Mouse (Mus musculus): ENCODE results near the gene Nacad. TPM values are rescaled to one million over a fixed set of nuclear protein-coding genes. Genes with fewer than 3 reads are reported as not detected.
A peak's percentile ranks its signal among the peaks of the same experiment; 100 is the strongest.

The Nacad gene
- polyA plus RNA-seq, 1 experiment from 2014 or later: 44.3 TPM

GRCm38 (mm10) chr11:6615250-6616205, 9.7 kb upstream of the Nacad start:
- Histone ChIP-seq H3K4me3 (ENCODE audit: low read depth, low read length) (no peak overlapping the region), H3K9ac (ENCODE audit: low read depth, low read length) (no peak overlapping the region), H3K36me3 (ENCODE audit: control insufficient read depth, insufficient read depth, low read length) (peaks cover 32% of the 10 kb centered on the region), H3K27me3 (ENCODE audit: control insufficient read depth, insufficient read depth, low read length) (no peaks in the 10 kb centered on the region), H3K27ac (ENCODE audit: low read depth, low read length) (no peak overlapping the region), H3K4me1 (replicated peaks; ENCODE audit: control insufficient read depth, insufficient read depth, low read length) (no peaks in the 10 kb centered on the region), H3K9me3 (ENCODE audit: control insufficient read depth, low read length) (no peaks in the 10 kb centered on the region), H3K4me2 (replicated peaks; ENCODE audit: low read depth, low read length) (no peak overlapping the region)
- no peak for DNase-seq (ENCODE audit: low spot score)
- ATAC-seq (ENCODE audit: low FRiP score): no peak
- whole genome bisulfite sequencing: 95% methylated on average over 12 of the region's 12 CpGs

- no peaks in the 10 kb centered on the region for H3K36me3 ChIP-seq (ENCODE audit: control insufficient read depth, insufficient read depth, low read length)
- peaks cover 4% of the 10 kb centered on the region for H3K27me3 ChIP-seq (ENCODE audit: control insufficient read depth, insufficient read depth, low read length)
- WGBS: 12% methylated on average over 13 of the region's 13 CpGs
- peak overlapping the region; percentile 57 for H3K4me2 ChIP-seq (replicated peaks; ENCODE audit: low read depth, low read length)
- DNase-seq (ENCODE audit: low spot score) (peak; percentile 47), ATAC-seq (ENCODE audit: low FRiP score) (peak; percentile 0; the same call in 1 of the 2 replicates)
- H3K4me1 ChIP-seq (replicated peaks; ENCODE audit: control insufficient read depth, insufficient read depth, low read length): peaks cover 5% of the 10 kb centered on the region
- peak overlapping the region; percentile 85 for H3K27ac ChIP-seq (ENCODE audit: low read depth, low read length)
- H3K4me3 ChIP-seq (ENCODE audit: low read depth, low read length): peak overlapping the region; percentile 52
- peak overlapping the region; percentile 77 for H3K9ac ChIP-seq (ENCODE audit: low read depth, low read length)
- H3K9me3 ChIP-seq (ENCODE audit: control insufficient read depth, low read length): no peaks in the 10 kb centered on the region
Observed at GRCm38 (mm10) chr11:6605021-6605481, 802 bp downstream of the Nacad start.

- ATAC-seq (ENCODE audit: low FRiP score): no peak
- peaks cover 9% of the 10 kb centered on the region for H3K4me1 ChIP-seq (replicated peaks; ENCODE audit: control insufficient read depth, insufficient read depth, low read length)
Observed at GRCm38 (mm10) chr11:6604604-6604936, 1.3 kb downstream of the Nacad start.

GRCm38 (mm10) chr11:6603887-6604603, 1.8 kb downstream of the Nacad start:
- H3K4me3 ChIP-seq (ENCODE audit: low read depth, low read length): peak overlapping the region; percentile 52
- H3K36me3 ChIP-seq (ENCODE audit: control insufficient read depth, insufficient read depth, low read length): no peaks in the 10 kb centered on the region
- WGBS: 47% methylated on average over 12 of the region's 12 CpGs
- DNase-seq (ENCODE audit: low spot score): peak; percentile 35
- no peak for ATAC-seq (ENCODE audit: low FRiP score)
- H3K9me3 ChIP-seq (ENCODE audit: control insufficient read depth, low read length): no peaks in the 10 kb centered on the region
- H3K27me3 ChIP-seq (ENCODE audit: control insufficient read depth, insufficient read depth, low read length): peaks cover 4% of the 10 kb centered on the region
- H3K9ac ChIP-seq (ENCODE audit: low read depth, low read length): peak overlapping the region; percentile 77
- H3K4me1 ChIP-seq (replicated peaks; ENCODE audit: control insufficient read depth, insufficient read depth, low read length): peaks cover 13% of the 10 kb centered on the region
- H3K4me2 ChIP-seq (replicated peaks; ENCODE audit: low read depth, low read length): peak overlapping the region; percentile 57
- 0 out of 2 replicates have a peak overlapping the region, but pooled peaks have one; percentile 48 for H3K27ac ChIP-seq (ENCODE audit: low read depth, low read length)

More at GRCm38 (mm10) chr11:6604604-6604936, 1.3 kb downstream of the Nacad start:
- Histone ChIP-seq H3K27ac (ENCODE audit: low read depth, low read length) (peak overlapping the region; percentile 85), H3K9ac (ENCODE audit: low read depth, low read length) (peak overlapping the region; percentile 77), H3K36me3 (ENCODE audit: control insufficient read depth, insufficient read depth, low read length) (no peaks in the 10 kb centered on the region), H3K9me3 (ENCODE audit: control insufficient read depth, low read length) (no peaks in the 10 kb centered on the region), H3K27me3 (ENCODE audit: control insufficient read depth, insufficient read depth, low read length) (peaks cover 4% of the 10 kb centered on the region), H3K4me2 (replicated peaks; ENCODE audit: low read depth, low read length) (peak overlapping the region; percentile 57), H3K4me3 (ENCODE audit: low read depth, low read length) (peak overlapping the region; percentile 52)
- DNase-seq (ENCODE audit: low spot score): no peak

- 85% methylated on average over 9 of the region's 9 CpGs for WGBS
- Histone ChIP-seq H3K9ac (ENCODE audit: low read depth, low read length) (no peak overlapping the region), H3K27ac (ENCODE audit: low read depth, low read length) (no peak overlapping the region), H3K9me3 (ENCODE audit: control insufficient read depth, low read length) (no peaks in the 10 kb centered on the region), H3K4me3 (ENCODE audit: low read depth, low read length) (0 out of 2 replicates have a peak overlapping the region, but pooled peaks have one; percentile 52), H3K36me3 (ENCODE audit: control insufficient read depth, insufficient read depth, low read length) (no peaks in the 10 kb centered on the region), H3K27me3 (ENCODE audit: control insufficient read depth, insufficient read depth, low read length) (peaks cover 4% of the 10 kb centered on the region), H3K4me1 (replicated peaks; ENCODE audit: control insufficient read depth, insufficient read depth, low read length) (peaks cover 21% of the 10 kb centered on the region), H3K4me2 (replicated peaks; ENCODE audit: low read depth, low read length) (peak overlapping the region; percentile 57)
- no peak for DNase-seq (ENCODE audit: low spot score)
- ATAC-seq (ENCODE audit: low FRiP score): no peak
Observed at GRCm38 (mm10) chr11:6603224-6603623, 2.6 kb downstream of the Nacad start.

GRCm38 (mm10) chr11:6602662-6603061, 3.2 kb downstream of the Nacad start:
- H3K27me3 ChIP-seq (ENCODE audit: control insufficient read depth, insufficient read depth, low read length): peaks cover 4% of the 10 kb centered on the region
- H3K27ac ChIP-seq (ENCODE audit: low read depth, low read length): no peak overlapping the region
- H3K4me3 ChIP-seq (ENCODE audit: low read depth, low read length): no peak overlapping the region
- H3K9me3 ChIP-seq (ENCODE audit: control insufficient read depth, low read length): no peaks in the 10 kb centered on the region
- no peak overlapping the region for H3K9ac ChIP-seq (ENCODE audit: low read depth, low read length)
- no peak for ATAC-seq (ENCODE audit: low FRiP score)
- peaks cover 22% of the 10 kb centered on the region for H3K4me1 ChIP-seq (replicated peaks; ENCODE audit: control insufficient read depth, insufficient read depth, low read length)
- H3K4me2 ChIP-seq (replicated peaks; ENCODE audit: low read depth, low read length): no peak overlapping the region
- WGBS: 86% methylated on average over 9 of the region's 9 CpGs
- no peaks in the 10 kb centered on the region for H3K36me3 ChIP-seq (ENCODE audit: control insufficient read depth, insufficient read depth, low read length)
- no peak for DNase-seq (ENCODE audit: low spot score)

- no peak for ATAC-seq (ENCODE audit: low FRiP score)
- H3K27ac ChIP-seq (ENCODE audit: low read depth, low read length): no peak overlapping the region
- peaks cover 22% of the 10 kb centered on the region for H3K4me1 ChIP-seq (replicated peaks; ENCODE audit: control insufficient read depth, insufficient read depth, low read length)
Observed at GRCm38 (mm10) chr11:6601649-6602480, 4.0 kb downstream of the Nacad start.

GRCm38 (mm10) chr11:6600284-6600944, 5.4 kb downstream of the Nacad start:
- no peak for DNase-seq (ENCODE audit: low spot score)
- Histone ChIP-seq H3K9me3 (ENCODE audit: control insufficient read depth, low read length) (no peaks in the 10 kb centered on the region), H3K9ac (ENCODE audit: low read depth, low read length) (no peak overlapping the region), H3K27ac (ENCODE audit: low read depth, low read length) (peak overlapping the region; percentile 83), H3K4me3 (ENCODE audit: low read depth, low read length) (no peak overlapping the region), H3K4me1 (replicated peaks; ENCODE audit: control insufficient read depth, insufficient read depth, low read length) (peaks cover 22% of the 10 kb centered on the region), H3K36me3 (ENCODE audit: control insufficient read depth, insufficient read depth, low read length) (no peaks in the 10 kb centered on the region), H3K27me3 (ENCODE audit: control insufficient read depth, insufficient read depth, low read length) (peaks cover 4% of the 10 kb centered on the region), H3K4me2 (replicated peaks; ENCODE audit: low read depth, low read length) (no peak overlapping the region)
- ATAC-seq (ENCODE audit: low FRiP score): no peak
- WGBS: 85% methylated on average over 8 of the region's 8 CpGs

More at GRCm38 (mm10) chr11:6601649-6602480, 4.0 kb downstream of the Nacad start:
- 83% methylated on average over 20 of the region's 20 CpGs for WGBS
- DNase-seq (ENCODE audit: low spot score): no peak
- no peak overlapping the region for H3K4me2 ChIP-seq (replicated peaks; ENCODE audit: low read depth, low read length)
- H3K9ac ChIP-seq (ENCODE audit: low read depth, low read length): no peak overlapping the region
- no peak overlapping the region for H3K4me3 ChIP-seq (ENCODE audit: low read depth, low read length)
- no peaks in the 10 kb centered on the region for H3K9me3 ChIP-seq (ENCODE audit: control insufficient read depth, low read length)
- H3K36me3 ChIP-seq (ENCODE audit: control insufficient read depth, insufficient read depth, low read length): no peaks in the 10 kb centered on the region
- H3K27me3 ChIP-seq (ENCODE audit: control insufficient read depth, insufficient read depth, low read length): peaks cover 4% of the 10 kb centered on the region
